Mouse (Mus musculus) mouse trophoblast stem cell (cell line): Measurements from ENCODE around the gene Hist1h2ad.
"Not testable (repeated sequence)": the region's sequence is repeated elsewhere in the genome, so short reads cannot be mapped to it uniquely, and the experiment has no call there.

Experiments used
- in situ Hi-C, 2 experiments: fragments of 300-500 bp; cut with MseI, MboI; formaldehyde crosslinking; loops; 2 replicates in 1 of 2; 3 replicates in 1 of 2; pipeline ENCODE4 v1.15.1; 2025

Gene Hist1h2ad

GRCm38 (mm10) chr13:23539821-23540220 lies 34.4 kb upstream of the Hist1h2ad start:
- in situ Hi-C loops = not testable (repeated sequence)

- in situ Hi-C loops = no loop called here
Observed at GRCm38 (mm10) chr13:23541497-23541896, 32.7 kb upstream of the Hist1h2ad start.

- in situ Hi-C loops = not testable (repeated sequence)
Observed at GRCm38 (mm10) chr13:23542225-23542980, 31.8 kb upstream of the Hist1h2ad start.

GRCm38 (mm10) chr13:23542999-23543607 lies 31.1 kb upstream of the Hist1h2ad start, which contains the start of gene Hist1h2bh:
TSS of gene Hist1h2bh (minus strand) at chr13:23543392.
- in situ Hi-C loops = not testable (repeated sequence)

GRCm38 (mm10) chr13:23543965-23544786 lies 30.0 kb upstream of the Hist1h2ad start, which contains the start of gene Hist1h3f:
TSS of gene Hist1h3f (plus strand) at chr13:23544052.
- in situ Hi-C loops = no loop called here

GRCm38 (mm10) chr13:23544787-23545120 lies 29.4 kb upstream of the Hist1h2ad start:
- in situ Hi-C loops = not testable (repeated sequence)

GRCm38 (mm10) chr13:23546694-23547093 lies 27.5 kb upstream of the Hist1h2ad start:
- in situ Hi-C loops = no loop called here

GRCm38 (mm10) chr13:23550761-23551145 lies 23.4 kb upstream of the Hist1h2ad start:
- in situ Hi-C loops = no loop called here

- in situ Hi-C loops = not testable (repeated sequence)
Observed at GRCm38 (mm10) chr13:23551146-23551834, 22.9 kb upstream of the Hist1h2ad start, which contains the start of gene Hist1h4f. TSS of gene Hist1h4f (minus strand) at chr13:23551648.

GRCm38 (mm10) chr13:23551931-23552914 lies 22.0 kb upstream of the Hist1h2ad start:
- in situ Hi-C loops = no loop called here

- in situ Hi-C loops = no loop called here
Observed at GRCm38 (mm10) chr13:23552962-23553361, 21.2 kb upstream of the Hist1h2ad start, which contains the start of gene Hist1h1d. TSS of gene Hist1h1d (plus strand) at chr13:23553262.

GRCm38 (mm10) chr13:23554393-23554792 lies 19.8 kb upstream of the Hist1h2ad start:
- in situ Hi-C loops = no loop called here

- in situ Hi-C loops = no loop called here
Observed at GRCm38 (mm10) chr13:23554925-23555838, 19.0 kb upstream of the Hist1h2ad start.

- in situ Hi-C loops = no loop called here
Observed at GRCm38 (mm10) chr13:23555839-23556416, 18.3 kb upstream of the Hist1h2ad start.

- in situ Hi-C loops = no loop called here
Observed at GRCm38 (mm10) chr13:23556906-23557305, 17.3 kb upstream of the Hist1h2ad start.

GRCm38 (mm10) chr13:23560699-23561098 lies 13.5 kb upstream of the Hist1h2ad start:
- in situ Hi-C loops = not testable (repeated sequence)

GRCm38 (mm10) chr13:23561531-23561882 lies 12.7 kb upstream of the Hist1h2ad start:
- in situ Hi-C loops = not testable (repeated sequence)

GRCm38 (mm10) chr13:23561883-23562659 lies 12.1 kb upstream of the Hist1h2ad start, which contains the start of gene Hist1h3e:
TSS of gene Hist1h3e (minus strand) at chr13:23562369.
- in situ Hi-C loops = not testable (repeated sequence)
